Mouse (Mus musculus): ENCODE results near the gene Dtl. TPM values are rescaled to one million over a fixed set of nuclear protein-coding genes. Genes with fewer than 3 reads are reported as not detected.
A peak's percentile ranks its signal among the peaks of the same experiment; 100 is the strongest.

Gene Dtl
- polyA plus RNA-seq (2015; fragmentation: Nextera tagmentation; extraction: Ambion mirVana), result 3.4 and 5.9 TPM in 2 replicates

GRCm38 (mm10) chr1:191575458-191576247 lies at the start of gene Dtl, which contains the start of gene Ints7:
Gene Dtl, minus strand, starts transcription at chr1:191575544.
Gene Ints7, plus strand, starts transcription at chr1:191575636.
- Histone ChIP-seq H3K36me3 (ENCODE audit: control insufficient read depth, insufficient read depth, low read length) (0 out of 2 replicates have a peak, but pooled peaks cover 4% of the 10 kb centered on the region), H3K27me3 (ENCODE audit: control insufficient read depth, insufficient read depth, low read depth, low read length) (no peaks in the 10 kb centered on the region), H3K27ac (ENCODE audit: low read length) (peak within 1 kb of the TSS; percentile 94), H3K4me3 (ENCODE audit: low read depth, low read length) (peak within 1 kb of the TSS; percentile 74), H3K9ac (ENCODE audit: low read depth, low read length) (peak within 1 kb of the TSS; percentile 77), H3K4me2 (ENCODE audit: low read length) (peak within 1 kb of the TSS; percentile 84), H3K9me3 (replicated peaks; ENCODE audit: control insufficient read depth, low read length, poor library complexity, severe bottlenecking) (no peaks in the 10 kb centered on the region), H3K4me1 (ENCODE audit: control insufficient read depth, insufficient read depth, low read length) (peaks cover 31% of the 10 kb centered on the region)
- ATAC-seq, result peak; percentile 99
- under 1% methylated on average over 66 of the region's 70 CpGs for WGBS

GRCm38 (mm10) chr1:191625026-191625425 lies 49.7 kb upstream of the Dtl start:
- Histone ChIP-seq H3K27ac (ENCODE audit: low read length) (no peak overlapping the region), H3K9me3 (replicated peaks; ENCODE audit: control insufficient read depth, low read length, poor library complexity, severe bottlenecking) (no peaks in the 10 kb centered on the region), H3K27me3 (ENCODE audit: control insufficient read depth, insufficient read depth, low read depth, low read length) (no peaks in the 10 kb centered on the region), H3K4me2 (ENCODE audit: low read length) (no peak overlapping the region), H3K9ac (ENCODE audit: low read depth, low read length) (no peak overlapping the region), H3K4me1 (ENCODE audit: control insufficient read depth, insufficient read depth, low read length) (no peaks in the 10 kb centered on the region), H3K36me3 (ENCODE audit: control insufficient read depth, insufficient read depth, low read length) (peaks cover 6% of the 10 kb centered on the region), H3K4me3 (ENCODE audit: low read depth, low read length) (no peak overlapping the region)
- no peak for ATAC-seq
- WGBS, result 76% methylated on average over 6 of the region's 6 CpGs

- no peaks in the 10 kb centered on the region for H3K9me3 ChIP-seq (replicated peaks; ENCODE audit: control insufficient read depth, low read length, poor library complexity, severe bottlenecking)
- H3K27ac ChIP-seq (ENCODE audit: low read length), result no peak overlapping the region
- peaks cover 12% of the 10 kb centered on the region for H3K36me3 ChIP-seq (ENCODE audit: control insufficient read depth, insufficient read depth, low read length)
- no peaks in the 10 kb centered on the region for H3K4me1 ChIP-seq (ENCODE audit: control insufficient read depth, insufficient read depth, low read length)
- H3K27me3 ChIP-seq (ENCODE audit: control insufficient read depth, insufficient read depth, low read depth, low read length), result no peaks in the 10 kb centered on the region
- no peak for ATAC-seq
- H3K4me3 ChIP-seq (ENCODE audit: low read depth, low read length), result no peak overlapping the region
- 90% methylated on average over 6 of the region's 6 CpGs for WGBS
- no peak overlapping the region for H3K9ac ChIP-seq (ENCODE audit: low read depth, low read length)
- H3K4me2 ChIP-seq (ENCODE audit: low read length), result no peak overlapping the region
These were observed 49.1 kb upstream of the Dtl start for GRCm38 (mm10) chr1:191624492-191624891.

- Histone ChIP-seq H3K36me3 (ENCODE audit: control insufficient read depth, insufficient read depth, low read length) (peaks cover 20% of the 10 kb centered on the region), H3K27ac (ENCODE audit: low read length) (no peak overlapping the region), H3K4me2 (ENCODE audit: low read length) (no peak overlapping the region), H3K4me1 (ENCODE audit: control insufficient read depth, insufficient read depth, low read length) (no peaks in the 10 kb centered on the region), H3K27me3 (ENCODE audit: control insufficient read depth, insufficient read depth, low read depth, low read length) (no peaks in the 10 kb centered on the region), H3K9ac (ENCODE audit: low read depth, low read length) (no peak overlapping the region), H3K9me3 (replicated peaks; ENCODE audit: control insufficient read depth, low read length, poor library complexity, severe bottlenecking) (no peaks in the 10 kb centered on the region), H3K4me3 (ENCODE audit: low read depth, low read length) (no peak overlapping the region)
- 97% methylated on average over 8 of the region's 8 CpGs for WGBS
- no peak for ATAC-seq
These were observed 47.5 kb upstream of the Dtl start for GRCm38 (mm10) chr1:191622801-191623200.

GRCm38 (mm10) chr1:191621096-191621495 lies 45.8 kb upstream of the Dtl start:
- Histone ChIP-seq H3K27ac (ENCODE audit: low read length) (no peak overlapping the region), H3K36me3 (ENCODE audit: control insufficient read depth, insufficient read depth, low read length) (peaks cover 34% of the 10 kb centered on the region), H3K4me3 (ENCODE audit: low read depth, low read length) (no peak overlapping the region), H3K4me1 (ENCODE audit: control insufficient read depth, insufficient read depth, low read length) (no peaks in the 10 kb centered on the region), H3K9me3 (replicated peaks; ENCODE audit: control insufficient read depth, low read length, poor library complexity, severe bottlenecking) (no peaks in the 10 kb centered on the region), H3K9ac (ENCODE audit: low read depth, low read length) (no peak overlapping the region), H3K27me3 (ENCODE audit: control insufficient read depth, insufficient read depth, low read depth, low read length) (no peaks in the 10 kb centered on the region), H3K4me2 (ENCODE audit: low read length) (no peak overlapping the region)
- WGBS, result 96% methylated on average over 8 of the region's 8 CpGs
- no peak for ATAC-seq

GRCm38 (mm10) chr1:191618067-191618766 lies 42.9 kb upstream of the Dtl start:
- H3K4me3 ChIP-seq (ENCODE audit: low read depth, low read length), result no peak overlapping the region
- peaks cover 51% of the 10 kb centered on the region for H3K36me3 ChIP-seq (ENCODE audit: control insufficient read depth, insufficient read depth, low read length)
- H3K9ac ChIP-seq (ENCODE audit: low read depth, low read length), result no peak overlapping the region
- ATAC-seq, result no peak
- no peaks in the 10 kb centered on the region for H3K4me1 ChIP-seq (ENCODE audit: control insufficient read depth, insufficient read depth, low read length)
- 95% methylated on average over 12 of the region's 12 CpGs for WGBS
- no peaks in the 10 kb centered on the region for H3K9me3 ChIP-seq (replicated peaks; ENCODE audit: control insufficient read depth, low read length, poor library complexity, severe bottlenecking)
- no peak overlapping the region for H3K4me2 ChIP-seq (ENCODE audit: low read length)
- H3K27me3 ChIP-seq (ENCODE audit: control insufficient read depth, insufficient read depth, low read depth, low read length), result no peaks in the 10 kb centered on the region
- no peak overlapping the region for H3K27ac ChIP-seq (ENCODE audit: low read length)

GRCm38 (mm10) chr1:191617589-191617988 lies 42.2 kb upstream of the Dtl start:
- no peak overlapping the region for H3K4me3 ChIP-seq (ENCODE audit: low read depth, low read length)
- no peak for ATAC-seq
- H3K27ac ChIP-seq (ENCODE audit: low read length), result no peak overlapping the region
- H3K9ac ChIP-seq (ENCODE audit: low read depth, low read length), result no peak overlapping the region
- H3K27me3 ChIP-seq (ENCODE audit: control insufficient read depth, insufficient read depth, low read depth, low read length), result no peaks in the 10 kb centered on the region
- no peaks in the 10 kb centered on the region for H3K9me3 ChIP-seq (replicated peaks; ENCODE audit: control insufficient read depth, low read length, poor library complexity, severe bottlenecking)
- WGBS, result 91% methylated on average over 3 of the region's 3 CpGs
- peaks cover 57% of the 10 kb centered on the region for H3K36me3 ChIP-seq (ENCODE audit: control insufficient read depth, insufficient read depth, low read length)
- no peak overlapping the region for H3K4me2 ChIP-seq (ENCODE audit: low read length)
- H3K4me1 ChIP-seq (ENCODE audit: control insufficient read depth, insufficient read depth, low read length), result no peaks in the 10 kb centered on the region

- Histone ChIP-seq H3K9me3 (replicated peaks; ENCODE audit: control insufficient read depth, low read length, poor library complexity, severe bottlenecking) (no peaks in the 10 kb centered on the region), H3K4me3 (ENCODE audit: low read depth, low read length) (no peak overlapping the region), H3K36me3 (ENCODE audit: control insufficient read depth, insufficient read depth, low read length) (peaks cover 63% of the 10 kb centered on the region), H3K27me3 (ENCODE audit: control insufficient read depth, insufficient read depth, low read depth, low read length) (no peaks in the 10 kb centered on the region), H3K4me1 (ENCODE audit: control insufficient read depth, insufficient read depth, low read length) (no peaks in the 10 kb centered on the region), H3K4me2 (ENCODE audit: low read length) (no peak overlapping the region), H3K9ac (ENCODE audit: low read depth, low read length) (no peak overlapping the region), H3K27ac (ENCODE audit: low read length) (no peak overlapping the region)
- no peak for ATAC-seq
- WGBS, result 63% methylated on average over 8 of the region's 8 CpGs
These were observed 40.9 kb upstream of the Dtl start for GRCm38 (mm10) chr1:191616245-191616644.

GRCm38 (mm10) chr1:191612877-191613276 lies 37.5 kb upstream of the Dtl start:
- H3K27ac ChIP-seq (ENCODE audit: low read length), result no peak overlapping the region
- H3K9me3 ChIP-seq (replicated peaks; ENCODE audit: control insufficient read depth, low read length, poor library complexity, severe bottlenecking), result no peaks in the 10 kb centered on the region
- no peak overlapping the region for H3K4me2 ChIP-seq (ENCODE audit: low read length)
- peaks cover 50% of the 10 kb centered on the region for H3K36me3 ChIP-seq (ENCODE audit: control insufficient read depth, insufficient read depth, low read length)
- 88% methylated on average over 16 of the region's 16 CpGs for WGBS
- no peaks in the 10 kb centered on the region for H3K4me1 ChIP-seq (ENCODE audit: control insufficient read depth, insufficient read depth, low read length)
- no peak overlapping the region for H3K4me3 ChIP-seq (ENCODE audit: low read depth, low read length)
- no peak overlapping the region for H3K9ac ChIP-seq (ENCODE audit: low read depth, low read length)
- no peak for ATAC-seq
- H3K27me3 ChIP-seq (ENCODE audit: control insufficient read depth, insufficient read depth, low read depth, low read length), result no peaks in the 10 kb centered on the region

Measured in midbrain, embryonic 16.5 days (tissue).